Mouse (Mus musculus): ENCODE results near the gene Uxt.

DNA sequence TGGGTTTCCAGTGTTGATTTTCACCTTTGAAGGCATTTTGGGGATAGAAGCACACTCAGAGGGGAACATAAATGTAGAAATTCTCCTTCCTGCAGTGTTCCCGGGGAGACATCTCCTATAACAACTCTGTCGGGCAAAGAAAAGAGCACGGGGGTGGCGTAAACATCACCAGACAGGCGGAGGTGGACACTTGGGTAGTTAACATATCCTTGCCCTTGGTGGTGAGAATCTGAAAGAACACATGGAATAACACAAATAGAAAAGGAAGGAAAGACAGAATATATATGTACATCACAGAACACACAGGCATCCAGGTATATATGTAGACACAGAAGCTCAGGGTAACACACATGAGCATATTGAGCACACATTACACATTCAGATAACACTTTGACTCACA lies 40.5 kb downstream of the Uxt start:
- TF ChIP-seq POLR2A (IDR thresholded peaks at IDR 0.05; ENCODE audit: insufficient read depth, low read depth, low read length) (no peak), CTCF (IDR thresholded peaks at IDR 0.05; ENCODE audit: insufficient read depth, low read depth, low read length) (no peak)
